Mouse (Mus musculus) C2C12 (cell line): Measurements from ENCODE around the gene Stk38. TPM values are rescaled to one million over a fixed set of nuclear protein-coding genes. Genes with fewer than 3 reads are reported as not detected.

ENCODE experiments used
- H3K27me3 ChIP-seq: one replicate; pipeline ENCODE4 v1.6.1; 2011; ENCODE audit not compliant: control insufficient read depth, insufficient read depth, insufficient read length
- H3K36me3 ChIP-seq: one replicate; pipeline ENCODE4 v1.6.1; 2011; ENCODE audit not compliant: control insufficient read depth, insufficient read depth
- H3K4me3 ChIP-seq: one replicate; pipeline ENCODE4 v1.5.1; 2011; ENCODE audit warnings: mild to moderate bottlenecking, control low read depth; ENCODE audit not compliant: poor library complexity, insufficient read depth, severe bottlenecking
- H3K79me2 ChIP-seq: one replicate; pipeline ENCODE4 v1.6.1; 2011; ENCODE audit not compliant: control insufficient read depth, insufficient read depth
- H3K79me3 ChIP-seq: one replicate; pipeline ENCODE4 v1.6.1; 2011; ENCODE audit warnings: low read depth, control low read depth
- H3ac ChIP-seq: one replicate; pipeline ENCODE3; 2011; ENCODE audit warnings: low read depth; ENCODE audit not compliant: control insufficient read depth, insufficient read length
- CEBPB ChIP-seq: IDR thresholded peaks from one replicate; pipeline ENCODE4 v1.6.1; 2011; ENCODE audit warnings: low read depth, mild to moderate bottlenecking, control low read depth, moderate library complexity
- CTCF ChIP-seq: IDR thresholded peaks from one replicate; pipeline ENCODE4 v1.5.1; 2011; ENCODE audit not compliant: control insufficient read depth, insufficient read depth, insufficient read length
- FOSL1 ChIP-seq: IDR thresholded peaks from one replicate; pipeline ENCODE4 v1.8.0; 2011; ENCODE audit warnings: mild to moderate bottlenecking, low read length; ENCODE audit not compliant: poor library complexity, insufficient read depth, severe bottlenecking
- MAX ChIP-seq: IDR thresholded peaks from one replicate; pipeline ENCODE4 v1.6.1; 2011; ENCODE audit warnings: mild to moderate bottlenecking, control low read depth
- MYOD1 ChIP-seq: IDR thresholded peaks from one replicate; pipeline ENCODE4 v1.6.1; 2011; ENCODE audit warnings: low read depth; ENCODE audit not compliant: control insufficient read depth, insufficient read length
- MYOG ChIP-seq: IDR thresholded peaks from one replicate; pipeline ENCODE4 v1.6.1; 2011; ENCODE audit not compliant: control insufficient read depth, insufficient read length; ENCODE audit errors: extremely low read depth
- USF1 ChIP-seq: IDR thresholded peaks from one replicate; pipeline ENCODE4 v1.6.1; 2011; ENCODE audit warnings: low read depth, mild to moderate bottlenecking, control low read depth, moderate library complexity
- polyA plus RNA-seq: library from polyadenylated mRNA; unstranded; fragments of >200 nt; fragmentation: generic; extraction: Trizol; gene quantifications from one replicate; pipeline ENCODE4 v1.2.1, GENCODE M21; 2012; ENCODE audit warnings: missing spikeins

Stk38 gene
- polyA plus RNA-seq, 1 experiment: 19.2 TPM

GRCm38 (mm10) chr17:29024896-29025565, 17.2 kb upstream of the Stk38 start:
- Histone ChIP-seq H3K27me3 (no peaks in the 10 kb centered on the region), H3K79me3 (no peaks in the 10 kb centered on the region), H3K4me3 (no peak overlapping the region), H3ac (no peak overlapping the region), H3K36me3 (no peaks in the 10 kb centered on the region), H3K79me2 (no peaks in the 10 kb centered on the region)
- TF ChIP-seq MYOD1: no peak
- TF ChIP-seq MYOG: no peak
- no peak for TF ChIP-seq CTCF
- TF ChIP-seq CEBPB: no peak
- no peak for TF ChIP-seq MAX
- no peak for TF ChIP-seq USF1
- TF ChIP-seq FOSL1: no peak

DNA sequence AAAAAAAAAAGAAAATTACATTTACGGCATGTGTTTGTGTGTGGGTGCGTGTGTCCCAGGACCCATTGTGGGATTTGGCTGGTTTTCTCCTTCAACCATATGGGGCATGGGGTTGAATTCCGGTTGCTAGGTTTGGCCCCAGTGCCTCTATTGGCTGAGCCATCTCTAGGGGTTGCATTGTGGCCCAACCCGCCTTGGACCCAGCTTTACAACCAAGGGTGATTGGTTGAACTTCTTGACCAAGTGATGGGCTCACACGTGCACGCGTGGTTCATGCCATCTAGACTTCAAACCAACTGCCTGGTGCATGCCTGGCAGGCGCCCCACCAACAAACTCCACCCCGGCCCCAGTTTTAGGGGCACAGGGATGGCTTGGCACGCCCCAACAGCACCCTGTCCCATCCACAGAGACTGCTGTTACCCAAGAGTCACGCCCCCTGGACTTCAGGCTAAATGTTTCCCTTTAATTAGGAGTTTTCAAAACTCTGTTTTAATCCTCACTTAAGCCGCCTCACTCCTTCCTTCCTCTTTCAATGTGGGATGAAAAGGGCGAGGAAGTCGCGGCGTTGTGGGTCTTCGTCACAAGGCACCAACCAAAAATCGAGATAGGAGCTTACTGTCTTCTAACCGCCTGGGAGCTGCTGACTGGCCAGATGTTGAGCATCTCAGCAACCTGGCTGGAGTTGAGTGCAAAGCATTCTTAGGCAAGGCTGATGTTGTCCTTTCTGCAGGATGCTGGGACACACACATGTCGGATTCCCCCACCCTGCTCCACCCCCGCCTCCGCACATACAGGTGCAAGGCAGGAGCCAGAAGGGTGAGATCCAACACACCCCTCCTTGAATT, 16.5 kb upstream of the Stk38 start:
- H3K4me3 ChIP-seq: no peak overlapping the region
- no peak overlapping the region for H3ac ChIP-seq
- no peaks in the 10 kb centered on the region for H3K79me3 ChIP-seq
- no peaks in the 10 kb centered on the region for H3K27me3 ChIP-seq
- TF ChIP-seq MAX (no peak), MYOD1 (no peak), FOSL1 (no peak), CEBPB (no peak), MYOG (no peak), USF1 (no peak), CTCF (no peak)
- H3K79me2 ChIP-seq: no peaks in the 10 kb centered on the region
- H3K36me3 ChIP-seq: no peaks in the 10 kb centered on the region

GRCm38 (mm10) chr17:29023346-29023745, 15.6 kb upstream of the Stk38 start:
- TF ChIP-seq MYOD1 (no peak), MAX (no peak), CTCF (no peak), USF1 (no peak), MYOG (no peak), FOSL1 (no peak), CEBPB (no peak)
- Histone ChIP-seq H3K4me3 (no peak overlapping the region), H3ac (no peak overlapping the region), H3K79me2 (no peaks in the 10 kb centered on the region), H3K79me3 (no peaks in the 10 kb centered on the region), H3K36me3 (no peaks in the 10 kb centered on the region), H3K27me3 (no peaks in the 10 kb centered on the region)

GRCm38 (mm10) chr17:29022230-29022819, 14.5 kb upstream of the Stk38 start:
- H3K27me3 ChIP-seq: no peaks in the 10 kb centered on the region
- no peaks in the 10 kb centered on the region for H3K79me3 ChIP-seq
- TF ChIP-seq MYOG (no peak), MAX (no peak), CTCF (peak; percentile 30)
- no peaks in the 10 kb centered on the region for H3K79me2 ChIP-seq
- no peak overlapping the region for H3K4me3 ChIP-seq
- H3K36me3 ChIP-seq: no peaks in the 10 kb centered on the region
- no peak overlapping the region for H3ac ChIP-seq

DNA sequence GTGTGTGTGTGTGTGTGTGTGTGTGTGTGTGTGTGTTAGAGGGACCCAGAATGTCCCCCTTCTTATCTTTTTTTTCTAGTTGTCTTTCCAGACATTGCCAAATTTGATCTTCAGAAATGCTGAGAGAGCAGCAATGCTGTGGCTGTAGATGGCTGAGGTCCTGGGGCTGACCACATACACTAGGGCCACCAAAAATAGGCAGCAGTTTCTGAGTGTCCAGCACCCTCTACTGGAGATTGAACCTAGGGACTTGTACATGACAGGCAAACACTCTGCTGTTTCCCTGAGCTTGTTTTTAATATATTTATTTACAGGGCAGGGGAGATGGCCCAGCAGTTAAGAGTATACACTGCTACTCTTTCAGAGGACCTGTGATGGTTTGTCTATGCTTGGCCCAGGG, 12.6 kb upstream of the Stk38 start:
- H3ac ChIP-seq: no peak overlapping the region
- TF ChIP-seq CTCF (peak; percentile 11), USF1 (no peak), MYOG (no peak), MAX (no peak), CEBPB (no peak), FOSL1 (no peak), MYOD1 (no peak)
- no peak overlapping the region for H3K4me3 ChIP-seq
- no peaks in the 10 kb centered on the region for H3K36me3 ChIP-seq
- H3K79me2 ChIP-seq: no peaks in the 10 kb centered on the region
- H3K79me3 ChIP-seq: no peaks in the 10 kb centered on the region
- H3K27me3 ChIP-seq: no peaks in the 10 kb centered on the region
